Mouse (Mus musculus) limb, embryonic 14.5 days (tissue): ENCODE data around the gene Scin. TPM values are rescaled to one million over a fixed set of nuclear protein-coding genes. Genes with fewer than 3 reads are reported as not detected.

Experiments
- ATAC-seq: fragments of 200-750 bp; cut with Nextera tagmentation; 2 replicates; pipeline ENCODE4 v1.8.0; 2017; ENCODE audit warnings: low read depth, moderate number of reproducible peaks, moderate TSS enrichment; ENCODE audit not compliant: low FRiP score
- DNase-seq: peaks from one replicate; pipeline ENCODE4 v3.0.0-alpha.2; 2015; ENCODE audit warnings: low spot score
- H3K27ac ChIP-seq: fragments of 300-500 bp; sonication (generic); replicated peaks from 2 replicates; pipeline ENCODE4 v1.5.1; 2014; ENCODE audit warnings: low read depth, mild to moderate bottlenecking, low read length, moderate library complexity, mixed read lengths
- H3K27me3 ChIP-seq: fragments of 300-500 bp; sonication (generic); 2 replicates; pipeline ENCODE4 v1.6.1; 2014; ENCODE audit warnings: low read length, mixed read lengths; ENCODE audit not compliant: control insufficient read depth, insufficient read depth
- H3K36me3 ChIP-seq: fragments of 300-500 bp; sonication (generic); 2 replicates; pipeline ENCODE4 v1.6.1; 2014; ENCODE audit warnings: mild to moderate bottlenecking, low read length, moderate library complexity, mixed read lengths; ENCODE audit not compliant: control insufficient read depth, insufficient read depth
- H3K4me1 ChIP-seq: fragments of 300-500 bp; sonication (generic); 2 replicates; pipeline ENCODE4 v1.6.1; 2014; ENCODE audit warnings: antibody characterized with exemption, low read length, mixed read lengths; ENCODE audit not compliant: control insufficient read depth, insufficient read depth
- H3K4me2 ChIP-seq: fragments of 300-500 bp; sonication (generic); replicated peaks from 2 replicates; pipeline ENCODE4 v1.6.1; 2014; ENCODE audit warnings: low read depth, mild to moderate bottlenecking, low read length, moderate library complexity; ENCODE audit not compliant: severe bottlenecking
- H3K4me3 ChIP-seq: fragments of 300-500 bp; sonication (generic); replicated peaks from 2 replicates; pipeline ENCODE4 v1.5.1; 2014; ENCODE audit warnings: low read length
- H3K9ac ChIP-seq: fragments of 300-500 bp; sonication (generic); 2 replicates; pipeline ENCODE4 v1.6.1; 2014; ENCODE audit warnings: mild to moderate bottlenecking, low read depth, low read length, moderate library complexity; ENCODE audit not compliant: severe bottlenecking
- H3K9me3 ChIP-seq: fragments of 300-500 bp; sonication (generic); 2 replicates; pipeline ENCODE4 v1.6.1; 2016; ENCODE audit warnings: low read length; ENCODE audit not compliant: control insufficient read depth
- POLR2A ChIP-seq: fragments of 200-500 bp; IDR thresholded peaks from 2 replicates; pipeline ENCODE4 v1.8.0; 2012; ENCODE audit warnings: inconsistent platforms, mild to moderate bottlenecking, moderate library complexity, borderline replicate concordance; ENCODE audit not compliant: insufficient read depth, insufficient read length; ENCODE audit errors: extremely low read depth
- WGBS: fragments of 180-500 bp; shearing (Covaris S2); extraction: QIAGEN DNeasy Blood & Tissue Kit; methylation state at CpG from one replicate; pipeline ENCODE4 v1.1.7; 2014; 5-methylcytosine and 5-hydroxymethylcytosine counted together
- polyA plus RNA-seq, 2 experiments: library from polyadenylated mRNA; depleted of rRNA in 1 of 2; stranded (reverse) in 1 of 2; unstranded in 1 of 2; fragments of >200 nt; fragmentation: Nextera tagmentation in 1 of 2; extraction: Ambion mirVana in 1 of 2; gene quantifications; 2 replicates each; pipeline versions ENCODE4 v1.2.1 to v1.2.3; 2012 to 2014

The Scin gene
- polyA plus RNA-seq, 2 experiments = 6.2 to 11.5 TPM

DNA sequence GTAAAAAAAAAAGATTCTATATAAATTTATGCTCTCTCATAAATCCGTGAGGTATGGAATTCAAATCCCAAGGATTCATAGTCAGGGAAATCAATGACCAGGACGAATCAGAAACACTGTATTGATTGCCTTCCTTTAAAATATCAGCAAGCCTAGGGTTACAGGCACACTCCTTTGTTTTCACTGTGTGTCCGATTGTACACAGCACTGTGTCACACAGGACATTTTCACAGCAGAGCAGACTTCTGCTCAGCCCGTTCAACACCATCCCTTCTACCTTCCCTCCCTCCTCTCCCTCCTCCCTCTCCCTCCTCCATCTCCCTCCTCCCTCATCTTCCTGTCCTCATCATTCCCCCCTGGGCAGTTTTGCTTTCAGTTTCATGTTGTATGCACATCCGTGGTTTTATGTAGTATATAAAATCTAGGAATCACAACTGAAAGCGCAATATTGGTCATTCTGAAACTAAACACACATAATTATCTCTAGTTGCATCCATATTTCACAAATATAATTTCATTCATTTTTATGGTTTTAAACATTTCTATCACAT is 116.0 kb downstream of the Scin start:
- Histone ChIP-seq H3K27me3 (no peaks in the 10 kb centered on the region), H3K27ac (no peak overlapping the region), H3K36me3 (no peaks in the 10 kb centered on the region), H3K4me2 (no peak overlapping the region), H3K9ac (no peak overlapping the region), H3K9me3 (no peaks in the 10 kb centered on the region), H3K4me3 (no peak overlapping the region), H3K4me1 (peaks cover 5% of the 10 kb centered on the region)
- no peak for ATAC-seq
- WGBS = 54% methylated on average over 6 of the region's 6 CpGs
- no peak for DNase-seq
- TF ChIP-seq POLR2A = no peak

GRCm38 (mm10) chr12:40016648-40017460 is 117.2 kb downstream of the Scin start:
- H3K9ac ChIP-seq = peak overlapping the region; percentile 51
- WGBS = 14% methylated on average over 19 of the region's 19 CpGs

DNA sequence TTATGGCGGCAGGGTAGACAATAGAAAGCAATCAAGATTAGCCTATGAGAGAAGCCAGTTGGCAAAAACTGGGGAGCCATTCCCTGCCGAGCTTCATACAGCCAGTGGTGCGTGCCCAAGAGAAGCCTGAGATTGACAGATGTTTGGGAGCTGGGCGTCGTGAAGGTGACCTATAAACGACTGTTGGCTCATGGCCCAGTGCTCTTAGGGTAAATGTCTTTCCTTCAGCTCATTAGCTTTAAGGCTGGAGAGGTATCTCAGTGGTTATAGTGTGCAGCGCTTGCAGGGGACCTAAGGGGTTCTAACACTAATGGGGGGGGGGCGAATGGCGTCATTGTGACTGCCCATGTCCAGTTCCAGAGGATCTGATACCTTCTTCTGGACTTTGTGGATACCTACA is 118.0 kb downstream of the Scin start:
- H3K4me2 ChIP-seq = no peak overlapping the region
- TF ChIP-seq POLR2A = no peak
- no peak overlapping the region for H3K4me3 ChIP-seq
- H3K9ac ChIP-seq = no peak overlapping the region
- peaks cover 5% of the 10 kb centered on the region for H3K4me1 ChIP-seq
- no peaks in the 10 kb centered on the region for H3K36me3 ChIP-seq
- H3K9me3 ChIP-seq = no peaks in the 10 kb centered on the region
- DNase-seq (no peak), ATAC-seq (no peak)
- H3K27ac ChIP-seq = no peak overlapping the region
- WGBS = 51% methylated on average over 9 of the region's 9 CpGs
- H3K27me3 ChIP-seq = no peaks in the 10 kb centered on the region

More at GRCm38 (mm10) chr12:40016648-40017460, 117.2 kb downstream of the Scin start:
- peak overlapping the region; percentile 49 for H3K4me2 ChIP-seq
- peaks cover 5% of the 10 kb centered on the region for H3K4me1 ChIP-seq
- no peaks in the 10 kb centered on the region for H3K9me3 ChIP-seq
- no peaks in the 10 kb centered on the region for H3K27me3 ChIP-seq
- peak; percentile 84 for ATAC-seq
- peak; percentile 67 for DNase-seq
- H3K27ac ChIP-seq = peak overlapping the region; percentile 58
- TF ChIP-seq POLR2A = no peak
- H3K4me3 ChIP-seq = peak overlapping the region; percentile 37
- no peaks in the 10 kb centered on the region for H3K36me3 ChIP-seq

GRCm38 (mm10) chr12:40009866-40010265 is 124.2 kb downstream of the Scin start:
- no peak for DNase-seq
- WGBS = 63% methylated on average over 2 of the region's 2 CpGs

More at GRCm38 (mm10) chr12:40009866-40010265, 124.2 kb downstream of the Scin start:
- H3K4me1 ChIP-seq = no peaks in the 10 kb centered on the region
- no peaks in the 10 kb centered on the region for H3K36me3 ChIP-seq
- H3K9ac ChIP-seq = no peak overlapping the region
- no peak for TF ChIP-seq POLR2A
- ATAC-seq = no peak
- H3K4me2 ChIP-seq = no peak overlapping the region
- H3K9me3 ChIP-seq = no peaks in the 10 kb centered on the region
- no peak overlapping the region for H3K4me3 ChIP-seq
- no peak overlapping the region for H3K27ac ChIP-seq
- no peaks in the 10 kb centered on the region for H3K27me3 ChIP-seq

Other genes with a start within 250 kb of the Scin start
- gene Arl4a, start 96.2 kb downstream of the Scin start, polyA plus RNA-seq (2012; rRNA removed) = 20.5 and 27.8 TPM in 2 replicates
- 71.9 and 77.8 TPM in 2 replicates for gene Arl4a, start 96.2 kb downstream of the Scin start, polyA plus RNA-seq (2014; fragmentation: Nextera tagmentation; extraction: Ambion mirVana)
- 0.77 and 1.9 TPM in 2 replicates for gene Lsmem1, start 65.3 kb upstream of the Scin start, polyA plus RNA-seq (2012; rRNA removed)
- 1.2 and 2.0 TPM in 2 replicates for gene Lsmem1, start 65.3 kb upstream of the Scin start, polyA plus RNA-seq (2014; fragmentation: Nextera tagmentation; extraction: Ambion mirVana)
- gene Ifrd1, start 114.3 kb upstream of the Scin start, polyA plus RNA-seq (2012; rRNA removed) = 36.6 and 45.1 TPM in 2 replicates
- gene Ifrd1, start 114.3 kb upstream of the Scin start, polyA plus RNA-seq (2014; fragmentation: Nextera tagmentation; extraction: Ambion mirVana) = 117 and 120 TPM in 2 replicates